Mouse (Mus musculus): ENCODE results near the gene Daglb.
"Not testable (repeated sequence)": the region's sequence is repeated elsewhere in the genome, so short reads cannot be mapped to it uniquely, and the experiment has no call there.

Daglb gene

GRCm38 (mm10) chr5:143487193-143487592 lies 22.8 kb downstream of the Daglb start:
- DNase-seq (ENCODE audit: low spot score in 2 of 2): no peak

- DNase-seq (ENCODE audit: low spot score in 2 of 2): no peak
These were observed 23.6 kb downstream of the Daglb start for GRCm38 (mm10) chr5:143487998-143488397.

- DNase-seq (ENCODE audit: low spot score in 2 of 2): no peak
These were observed 25.5 kb downstream of the Daglb start for GRCm38 (mm10) chr5:143489749-143490342.

- DNase-seq (ENCODE audit: low spot score in 2 of 2): no peak
These were observed 27.4 kb downstream of the Daglb start for GRCm38 (mm10) chr5:143491736-143492135.

- DNase-seq (ENCODE audit: low spot score in 2 of 2): no peak
These were observed 28.8 kb downstream of the Daglb start for GRCm38 (mm10) chr5:143493163-143493562.

- DNase-seq (ENCODE audit: low spot score in 2 of 2): no peak
These were observed 31.3 kb downstream of the Daglb start for GRCm38 (mm10) chr5:143495708-143496107.

- no peak for DNase-seq (ENCODE audit: low spot score in 2 of 2)
These were observed 33.1 kb downstream of the Daglb start for GRCm38 (mm10) chr5:143497451-143497850.

- DNase-seq (ENCODE audit: low spot score in 2 of 2): no peak
These were observed 34.8 kb downstream of the Daglb start for GRCm38 (mm10) chr5:143499197-143499596.

- no peak for DNase-seq (ENCODE audit: low spot score in 2 of 2)
These were observed 35.3 kb downstream of the Daglb start for GRCm38 (mm10) chr5:143499686-143500085.

- not testable (repeated sequence) for DNase-seq (ENCODE audit: low spot score in 2 of 2)
These were observed 36.3 kb downstream of the Daglb start for GRCm38 (mm10) chr5:143500711-143501110.

- no peak for DNase-seq (ENCODE audit: low spot score in 2 of 2)
These were observed 36.8 kb downstream of the Daglb start for GRCm38 (mm10) chr5:143501140-143501539.

GRCm38 (mm10) chr5:143501649-143502048 lies 37.3 kb downstream of the Daglb start:
- DNase-seq (ENCODE audit: low spot score in 2 of 2): no peak

GRCm38 (mm10) chr5:143502899-143503557 lies 38.6 kb downstream of the Daglb start:
- no peak for DNase-seq (ENCODE audit: low spot score in 2 of 2)

- DNase-seq (ENCODE audit: low spot score in 2 of 2): no peak
These were observed 39.4 kb downstream of the Daglb start for GRCm38 (mm10) chr5:143503740-143504139.

- no peak for DNase-seq (ENCODE audit: low spot score in 2 of 2)
These were observed 40.1 kb downstream of the Daglb start for GRCm38 (mm10) chr5:143504453-143504852.

- DNase-seq (ENCODE audit: low spot score in 2 of 2): no peak
These were observed 40.7 kb downstream of the Daglb start for GRCm38 (mm10) chr5:143505056-143505455.

- DNase-seq (ENCODE audit: low spot score in 2 of 2): no peak
These were observed 41.2 kb downstream of the Daglb start for GRCm38 (mm10) chr5:143505545-143505944.

GRCm38 (mm10) chr5:143509294-143509693 lies 44.9 kb downstream of the Daglb start:
- DNase-seq (ENCODE audit: low spot score in 2 of 2): no peak

GRCm38 (mm10) chr5:143509737-143510136 lies 45.4 kb downstream of the Daglb start:
- DNase-seq (ENCODE audit: low spot score in 2 of 2): no peak

- no peak for DNase-seq (ENCODE audit: low spot score in 2 of 2)
These were observed 47.2 kb downstream of the Daglb start for GRCm38 (mm10) chr5:143511577-143511976.

- DNase-seq (ENCODE audit: low spot score in 2 of 2): no peak
These were observed 47.9 kb downstream of the Daglb start for GRCm38 (mm10) chr5:143512305-143512704.

- no peak for DNase-seq (ENCODE audit: low spot score in 2 of 2)
These were observed 50.5 kb downstream of the Daglb start for GRCm38 (mm10) chr5:143514878-143515277.

GRCm38 (mm10) chr5:143517005-143517404 lies 52.6 kb downstream of the Daglb start:
- no peak for DNase-seq (ENCODE audit: low spot score in 2 of 2)

GRCm38 (mm10) chr5:143517436-143517835 lies 53.1 kb downstream of the Daglb start:
- DNase-seq (ENCODE audit: low spot score in 2 of 2): no peak
